Comparison of ENCODE assay signal across 8 mouse cellular contexts in the genomic region with DNA sequence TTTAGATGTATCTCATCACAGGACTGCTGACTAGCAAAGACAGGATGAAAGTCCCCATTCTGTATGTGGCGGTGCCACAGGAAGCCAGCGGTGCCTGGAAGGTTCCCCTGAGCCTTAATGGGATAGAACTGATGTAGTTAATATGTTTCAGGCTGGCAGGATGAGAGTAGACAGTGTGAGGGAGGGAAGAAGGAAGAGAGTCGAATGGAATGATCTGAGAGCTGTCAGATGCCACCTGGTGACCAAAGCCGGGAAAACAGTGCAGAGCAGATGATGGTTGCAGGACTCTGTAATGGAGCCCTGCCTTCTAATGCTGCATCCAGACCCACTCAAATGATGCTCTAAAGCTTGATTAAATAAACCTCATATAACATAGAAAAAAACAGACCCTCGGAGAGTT.
A peak's percentile ranks its signal among the peaks of the same experiment; 100 is the strongest.
DNase-seq lines count a peak whose midpoint lies in the region; ATAC-seq and TF ChIP-seq lines count a peak whose summit lies in the region.

No protein-coding gene starts in this region.

- peak; percentile 36 to 61 (median 57) for TF ChIP-seq CTCF in MEL (IDR thresholded peaks at IDR 0.05 in 2 of 3, conservative IDR thresholded peaks at IDR 0.05 in 1 of 3; ENCODE audit: control insufficient read depth in 1 of 3, insufficient read depth in 1 of 3, low read depth in 2 of 3, low read length in 3 of 3, poor library complexity in 1 of 3, severe bottlenecking in 1 of 3)
- TF ChIP-seq CTCF in liver, postnatal 0 days (IDR thresholded peaks at IDR 0.05; ENCODE audit: low read depth): peak; percentile 71

- DNase-seq in A20 (ENCODE audit: low read depth, low spot score) (peak; percentile 47), MEL (ENCODE audit: low read depth, low spot score) (peak; percentile 50)
- peak; percentile 52 to 62 for DNase-seq in cerebellum, postnatal 36 days
- DNase-seq in gastrocnemius, postnatal 10 days: peak; percentile 62
- DNase-seq in kidney, postnatal 10 days: peak; percentile 86
- peak; percentile 58 for DNase-seq in liver, postnatal 0 days
- peak; percentile 33 for DNase-seq in retina, adult 2 months (ENCODE audit: low read depth, low spot score)

- no peak for TF ChIP-seq EP300 in MEL (IDR thresholded peaks at IDR 0.05; ENCODE audit: low read depth in 1 of 2, low read length in 2 of 2)
- TF ChIP-seq EP300 in liver, postnatal 0 days (IDR thresholded peaks at IDR 0.05; ENCODE audit: low read depth): no peak

- WGBS in liver, postnatal 0 days (ENCODE audit: insufficient replicate concordance): 34% methylated on average over 5 of the region's 5 CpGs

- H3K79me2 ChIP-seq in MEL (ENCODE audit: control insufficient read depth, insufficient read depth, low read length, poor library complexity): no peaks in the 10 kb centered on the region

- no peaks in the 10 kb centered on the region for H3K9me3 ChIP-seq in MEL (replicated peaks; ENCODE audit: insufficient read depth, low read length)
- H3K9me3 ChIP-seq in liver, postnatal 0 days (ENCODE audit: low read length): no peaks in the 10 kb centered on the region

- TF ChIP-seq POLR2A in MEL (IDR thresholded peaks at IDR 0.05; ENCODE audit: control insufficient read depth in 1 of 2, insufficient read depth in 1 of 2, low read depth in 1 of 2, low read length in 2 of 2, poor library complexity in 1 of 2): no peak

- H3K4me2 ChIP-seq in liver, postnatal 0 days (ENCODE audit: low read depth, low read length): no peak overlapping the region

- H3K9ac ChIP-seq in MEL (ENCODE audit: control insufficient read depth, low read depth, low read length, poor library complexity, severe bottlenecking): no peak overlapping the region
- no peak overlapping the region for H3K9ac ChIP-seq in liver, postnatal 0 days (replicated peaks)

- TF ChIP-seq RAD21 in MEL (IDR thresholded peaks at IDR 0.05; ENCODE audit: low read depth, low read length): peak; percentile 13

- no peaks in the 10 kb centered on the region for H3K4me1 ChIP-seq in MEL (ENCODE audit: control insufficient read depth in 1 of 2, insufficient read depth in 2 of 2, low read length in 2 of 2)
- H3K4me1 ChIP-seq in liver, postnatal 0 days (ENCODE audit: insufficient read depth): no peaks in the 10 kb centered on the region

- no peaks in the 10 kb centered on the region for H3K36me3 ChIP-seq in MEL (ENCODE audit: control insufficient read depth in 1 of 2, insufficient read depth in 2 of 2, low read length in 2 of 2)
- peaks cover 2% of the 10 kb centered on the region; the same call in 1 of the 2 replicates for H3K36me3 ChIP-seq in liver, postnatal 0 days (replicated peaks; ENCODE audit: insufficient read depth, low read length)

- H3K27ac ChIP-seq in MEL (ENCODE audit: control insufficient read depth, low read depth, low read length): no peak overlapping the region
- H3K27ac ChIP-seq in liver, postnatal 0 days (ENCODE audit: low read depth): no peak overlapping the region

- peaks cover 0 to 4% of the 10 kb centered on the region in 2 experiments; a peak in 2 of 4 replicates for H3K27me3 ChIP-seq in MEL (ENCODE audit: control insufficient read depth in 1 of 2, insufficient read depth in 2 of 2, low read length in 2 of 2)
- H3K27me3 ChIP-seq in liver, postnatal 0 days (ENCODE audit: insufficient read depth, low read length): no peaks in the 10 kb centered on the region

- H3K4me3 ChIP-seq in MEL (ENCODE audit: control insufficient read depth in 1 of 2, insufficient read depth in 1 of 2, low read depth in 2 of 2, low read length in 2 of 2): no peak overlapping the region
- no peak overlapping the region for H3K4me3 ChIP-seq in liver, postnatal 0 days (ENCODE audit: low read depth, low read length)

- no peak for ATAC-seq in liver, postnatal 0 days
- ATAC-seq in erythroblast, adult 5-6 weeks (replicated peaks; ENCODE audit: low FRiP score, poor library complexity, severe bottlenecking): no peak

TF ChIP-seq in MEL, 35 proteins besides CTCF, POLR2A, EP300 and RAD21:
- TF ChIP-seq SMC3 (IDR thresholded peaks at IDR 0.05; ENCODE audit: low read depth, low read length) (peak; percentile 70), TCF12 (IDR thresholded peaks at IDR 0.05; ENCODE audit: low read depth, low read length) (no peak), UBTF (IDR thresholded peaks at IDR 0.05; ENCODE audit: borderline replicate concordance, insufficient read depth, low read depth, low read length) (no peak), MYC (IDR thresholded peaks at IDR 0.05; ENCODE audit: low read depth, low read length) (no peak), MYB (IDR thresholded peaks at IDR 0.05; ENCODE audit: low read depth, low read length) (no peak), BHLHE40 (IDR thresholded peaks at IDR 0.05; ENCODE audit: borderline replicate concordance, low read depth, low read length) (no peak), SIN3A (IDR thresholded peaks at IDR 0.05; ENCODE audit: low read length) (no peak), MEF2A (IDR thresholded peaks at IDR 0.05; ENCODE audit: extremely low read depth, insufficient replicate concordance, low read depth, low read length, poor library complexity, severe bottlenecking) (no peak), GATA1 (IDR thresholded peaks at IDR 0.05; ENCODE audit: low read depth, low read length) (no peak), CHD1 (IDR thresholded peaks at IDR 0.05; ENCODE audit: low read depth, low read length) (no peak), ZC3H11A (IDR thresholded peaks at IDR 0.05; ENCODE audit: low read depth, low read length) (0 out of 2 replicates have a peak, but pooled peaks have one; percentile 11), NELFE (IDR thresholded peaks at IDR 0.05; ENCODE audit: low read depth, low read length) (no peak)

Comparison
In these comparisons a context has a peak if more than half of its experiments do, and no peak if none do; other contexts are left out.
1. DNase-seq: peak in every context shown above with its lines; median percentile 86 in kidney, postnatal 10 days; 62 in gastrocnemius, postnatal 10 days; 58 in liver, postnatal 0 days; 57 in cerebellum, postnatal 36 days; 50 in MEL; 47 in A20; 33 in retina, adult 2 months.